Mouse (Mus musculus): Measurements from ENCODE around the gene Gm17409.

- TF ChIP-seq CTCF (IDR thresholded peaks at IDR 0.05; ENCODE audit: low read depth) = no peak
- no peak for TF ChIP-seq EP300 (optimal IDR thresholded peaks at IDR 0.05)
These were observed 16.7 kb downstream of the Gm17409 start for GRCm38 (mm10) chr2:58486441-58487278.

Data from stomach, postnatal 0 days (tissue).